Mouse (Mus musculus) kidney, postnatal 10 days (tissue): Measurements from ENCODE around the gene Olfr304.
"Not testable (repeated sequence)": the region's sequence is repeated elsewhere in the genome, so short reads cannot be mapped to it uniquely, and the experiment has no call there.

ENCODE experiments used
- DNase-seq: peaks from one replicate; pipeline ENCODE4 v3.0.0; 2021; ENCODE audit warnings: mixed read lengths

Olfr304 gene

DNA sequence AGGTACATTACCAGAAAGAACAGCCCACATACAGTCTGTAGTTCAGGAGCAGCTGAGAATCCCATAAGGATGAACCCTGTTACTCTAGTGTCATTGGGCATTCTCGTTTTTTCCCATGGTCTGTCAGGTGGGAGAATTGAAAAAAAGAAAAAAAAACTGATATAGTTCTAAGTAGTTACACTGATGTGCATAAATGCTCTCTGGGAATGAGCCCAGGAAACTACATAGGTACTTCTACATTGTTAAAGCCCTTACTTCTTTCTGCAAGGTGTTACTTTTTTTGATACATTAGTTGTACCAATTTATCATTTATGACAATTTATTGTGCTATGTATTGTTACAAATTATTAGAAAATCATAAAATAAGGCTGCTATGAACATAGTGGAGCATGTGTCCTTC is at the start of gene Olfr304:
Gene Olfr304 (minus strand): TSS at position 101 of the 400 bp plus-strand sequence.
- DNase-seq = no peak

- DNase-seq = no peak
Observed at GRCm38 (mm10) chr7:86403546-86403945, 17.1 kb upstream of the Olfr304 start, which contains the start of gene Olfr301. Gene Olfr301 (plus strand): TSS chr7:86403846.

DNA sequence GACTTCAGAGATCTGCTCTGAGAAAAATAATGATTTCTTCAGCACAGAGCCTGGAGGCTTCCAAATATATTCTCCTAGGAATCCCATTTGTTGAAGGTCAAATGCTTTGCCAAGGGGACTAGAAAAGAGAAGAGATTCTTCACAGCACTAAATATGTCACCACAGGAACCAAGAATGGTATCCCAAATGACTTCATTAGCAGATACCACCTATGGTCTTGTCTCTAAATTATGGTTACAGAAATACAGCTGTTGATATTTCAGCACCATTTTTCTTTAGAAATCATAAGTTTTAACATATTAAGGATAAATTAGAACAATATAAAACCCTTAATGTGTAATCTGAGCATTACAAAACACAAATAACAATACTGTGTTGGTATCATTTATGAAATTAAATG is 11.2 kb upstream of the Olfr304 start, which contains the start of gene Olfr303:
Gene Olfr303 (minus strand): TSS at position 101 of the 400 bp plus-strand sequence.
- no peak for DNase-seq

- no peak for DNase-seq
Observed at GRCm38 (mm10) chr7:86385769-86386168, 689 bp downstream of the Olfr304 start.

GRCm38 (mm10) chr7:86366828-86367227 is 19.6 kb downstream of the Olfr304 start, which contains the start of gene Olfr305:
Gene Olfr305 (minus strand): TSS chr7:86366928.
- DNase-seq = no peak

DNA sequence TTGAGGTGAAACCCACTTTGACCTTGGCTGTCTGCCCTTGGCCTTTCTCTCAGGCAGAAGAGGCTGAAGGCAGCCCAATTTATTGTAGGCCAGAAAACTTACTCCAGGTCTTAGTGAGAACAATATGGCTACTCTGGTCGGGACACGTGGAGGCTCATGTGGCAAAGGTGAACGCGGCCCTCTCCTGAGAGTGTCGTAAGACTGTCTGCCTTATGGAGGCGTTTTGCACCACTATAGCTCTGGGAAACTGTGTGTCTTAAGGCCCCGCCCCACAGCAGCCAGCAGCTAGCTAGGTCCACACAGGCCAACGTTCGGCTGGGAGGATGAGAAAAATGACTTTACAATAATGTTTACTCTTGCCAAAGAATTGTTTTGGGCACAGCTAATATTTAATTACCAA is 40.2 kb downstream of the Olfr304 start:
- DNase-seq = not testable (repeated sequence)

DNA sequence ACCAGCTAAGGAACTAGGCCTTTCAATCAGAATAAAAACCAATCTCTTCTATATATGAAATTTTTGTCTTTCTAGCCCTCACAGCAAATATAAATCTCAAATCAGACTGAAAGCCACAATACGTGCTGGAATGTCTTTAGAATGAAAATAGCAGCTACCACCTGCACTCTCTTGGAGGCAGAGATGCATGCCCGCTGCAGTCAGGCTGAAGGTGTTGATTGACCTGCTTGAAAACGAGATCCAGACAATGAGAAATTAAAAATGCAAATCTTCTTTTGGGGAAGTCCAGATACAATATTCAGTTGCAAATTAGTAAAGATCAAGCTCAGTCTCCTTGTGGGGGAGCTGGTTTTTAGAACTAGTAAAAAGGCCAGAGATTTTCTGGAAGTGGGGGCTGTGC is 42.2 kb downstream of the Olfr304 start:
- no peak for DNase-seq

- no peak for DNase-seq
Observed at GRCm38 (mm10) chr7:86342881-86343565, 43.4 kb downstream of the Olfr304 start.

- DNase-seq = no peak
Observed at GRCm38 (mm10) chr7:86337486-86337885, 49.0 kb downstream of the Olfr304 start, which contains the start of gene Olfr307. Gene Olfr307 (minus strand): TSS chr7:86337586.
